Mouse (Mus musculus) Muller cell, postnatal 12 days (primary cell): ENCODE data around the gene Ap2a2.
"Not testable (repeated sequence)": the region's sequence is repeated elsewhere in the genome, so short reads cannot be mapped to it uniquely, and the experiment has no call there.

ENCODE experiments used
- DNase-seq: peaks from one replicate; pipeline ENCODE4 v3.0.0-alpha.2; 2015; ENCODE audit errors: inconsistent ontology term

Gene Ap2a2

GRCm38 (mm10) chr7:141596971-141597370 is 35.0 kb downstream of the Ap2a2 start:
- no peak for DNase-seq

- no peak for DNase-seq
Measured at GRCm38 (mm10) chr7:141597563-141597962, 35.6 kb downstream of the Ap2a2 start.

GRCm38 (mm10) chr7:141607717-141608116 is 45.7 kb downstream of the Ap2a2 start:
- no peak for DNase-seq

DNA sequence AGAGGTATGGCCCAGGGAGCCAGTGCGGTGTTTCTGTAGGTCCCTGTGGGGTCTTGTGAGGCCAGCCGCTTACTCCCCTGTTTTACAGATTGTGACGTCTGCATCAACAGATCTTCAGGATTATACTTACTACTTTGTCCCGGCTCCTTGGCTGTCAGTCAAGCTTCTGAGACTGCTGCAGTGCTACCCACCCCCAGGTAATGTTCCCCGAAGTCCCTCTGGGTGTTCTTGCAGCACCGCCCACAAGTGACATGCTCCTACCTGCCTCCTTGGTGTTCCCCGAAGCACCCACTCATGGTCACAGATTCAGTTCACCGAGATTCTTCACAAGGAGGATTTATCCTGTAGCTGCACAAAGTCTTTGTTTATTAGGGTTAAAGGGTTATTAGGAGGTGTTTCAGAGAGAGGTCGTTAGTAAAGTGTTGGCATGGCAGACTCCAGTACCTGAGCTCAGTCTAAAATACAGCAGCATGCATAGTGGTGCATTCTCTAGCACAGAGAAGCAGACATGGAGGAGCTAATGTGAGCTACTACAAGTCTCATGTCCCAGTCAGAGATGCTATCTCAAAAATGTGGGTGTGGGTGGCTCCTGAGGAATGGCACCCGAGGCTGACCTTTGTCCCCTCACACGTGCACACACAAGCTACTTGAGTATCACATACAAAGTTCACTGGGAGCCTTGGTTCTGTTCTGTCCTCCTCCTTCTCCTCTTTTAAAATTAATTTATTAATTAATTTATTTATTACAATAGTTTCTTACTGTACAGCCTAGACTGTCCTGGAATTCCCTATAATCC is 47.9 kb downstream of the Ap2a2 start:
- no peak for DNase-seq

GRCm38 (mm10) chr7:141611711-141612370 is 49.9 kb downstream of the Ap2a2 start:
- peak; percentile 44 for DNase-seq

DNA sequence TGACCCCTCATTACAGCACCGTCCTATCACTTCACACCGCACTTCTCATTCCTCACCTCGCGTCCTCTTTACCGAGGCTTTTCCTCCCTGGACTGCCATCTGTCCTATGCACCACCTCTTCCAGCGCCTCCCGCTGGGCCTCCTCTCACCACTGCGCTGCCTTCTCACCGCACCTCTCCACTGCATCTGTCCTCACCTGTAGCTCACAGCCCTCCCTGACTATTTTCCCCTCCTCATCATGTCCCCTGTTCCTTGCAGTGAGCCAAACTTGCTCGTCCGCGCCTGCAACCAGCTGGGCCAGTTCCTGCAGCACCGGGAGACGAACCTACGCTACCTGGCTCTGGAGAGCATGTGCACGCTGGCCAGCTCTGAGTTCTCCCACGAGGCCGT is 50.4 kb downstream of the Ap2a2 start:
- DNase-seq: no peak

GRCm38 (mm10) chr7:141612791-141613190 is 50.8 kb downstream of the Ap2a2 start:
- DNase-seq: peak; percentile 19

DNA sequence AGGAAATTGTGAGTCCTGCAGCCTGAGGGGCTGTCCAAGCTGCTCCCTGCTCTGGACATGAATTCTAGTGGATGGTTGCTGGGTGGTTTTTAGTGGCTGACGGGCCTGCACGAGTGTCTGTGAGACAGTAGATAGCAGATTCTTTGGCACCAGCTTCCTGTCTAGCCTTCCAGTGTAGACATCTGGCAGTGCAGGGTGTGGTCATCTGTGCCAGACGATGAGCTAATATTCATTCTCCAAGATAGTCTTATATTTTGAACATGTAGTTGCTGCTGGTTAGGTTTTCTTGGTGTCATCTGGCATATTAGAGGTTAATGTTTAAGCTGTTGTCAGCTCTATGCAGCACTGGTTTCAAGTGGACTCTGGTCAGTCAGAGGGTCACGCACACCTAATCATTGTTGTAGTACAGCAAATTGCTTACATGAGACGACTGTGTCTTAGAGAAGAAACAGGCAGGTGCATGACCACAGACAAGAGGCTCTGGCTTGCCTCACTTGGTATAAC is 52.4 kb downstream of the Ap2a2 start:
- no peak for DNase-seq

- DNase-seq: no peak
Measured at GRCm38 (mm10) chr7:141624214-141624613, 62.2 kb downstream of the Ap2a2 start.

- DNase-seq: no peak
Measured at GRCm38 (mm10) chr7:141625120-141625810, 63.3 kb downstream of the Ap2a2 start.

DNA sequence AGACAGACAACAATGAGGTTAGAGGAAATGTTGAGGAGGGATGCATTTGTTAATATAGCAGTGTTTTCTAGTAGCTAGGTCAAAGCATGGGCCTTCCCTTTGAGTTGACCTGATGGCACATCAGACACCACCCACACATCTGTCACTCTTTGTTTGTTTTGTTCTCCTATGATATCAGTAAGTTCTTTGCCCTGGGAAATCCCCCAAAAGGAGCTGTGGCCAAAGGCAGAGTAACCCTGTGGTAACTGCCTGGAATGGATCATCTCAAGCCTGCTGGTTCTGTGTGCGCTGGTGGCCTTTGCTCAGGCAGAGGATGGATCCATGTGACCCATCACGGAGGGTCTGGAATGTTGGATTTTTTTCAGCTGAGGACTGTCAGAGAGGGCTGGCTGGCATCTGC is 66.0 kb downstream of the Ap2a2 start:
- peak; percentile 24 for DNase-seq

DNA sequence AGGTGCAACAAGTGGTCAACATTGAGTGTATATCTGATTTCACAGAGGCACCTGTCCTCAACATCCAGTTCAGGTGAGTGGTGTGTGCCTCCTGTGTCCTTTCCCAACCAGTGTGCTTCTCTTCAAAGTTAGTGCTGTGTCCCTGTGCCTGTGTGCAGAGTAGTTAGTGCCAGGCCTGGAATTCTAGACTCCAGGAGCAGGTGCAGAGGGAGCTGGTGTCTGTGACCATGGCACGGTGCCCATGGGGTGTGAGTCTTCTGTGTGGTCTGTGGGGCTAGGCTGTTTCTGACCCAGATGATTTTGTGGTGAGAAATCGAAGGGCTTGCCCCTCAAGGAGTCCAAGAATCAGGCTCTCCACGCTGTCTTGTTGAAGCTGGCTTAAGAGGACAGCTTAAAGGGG is 67.3 kb downstream of the Ap2a2 start:
- peak; percentile 38 for DNase-seq

DNA sequence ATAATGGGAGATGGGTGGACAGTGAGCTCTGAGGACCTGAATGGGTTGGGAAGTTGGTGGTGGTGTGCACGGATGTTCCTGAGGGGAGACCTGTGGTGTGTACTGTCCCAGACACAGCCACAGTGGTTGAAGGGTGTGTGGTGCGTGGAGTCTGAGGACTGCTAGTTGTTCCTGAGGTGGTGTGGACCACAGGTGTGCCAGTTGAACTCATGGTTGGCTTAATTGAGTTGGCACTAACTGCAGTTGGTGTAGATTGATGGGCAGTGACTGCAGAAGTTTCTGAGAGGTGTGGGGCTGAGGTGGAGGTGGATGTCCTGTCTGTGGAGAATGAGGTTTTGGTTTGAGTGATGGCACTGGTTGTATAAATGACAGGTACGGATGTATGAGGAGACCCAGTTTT is 76.1 kb downstream of the Ap2a2 start:
- DNase-seq: not testable (repeated sequence)

DNA sequence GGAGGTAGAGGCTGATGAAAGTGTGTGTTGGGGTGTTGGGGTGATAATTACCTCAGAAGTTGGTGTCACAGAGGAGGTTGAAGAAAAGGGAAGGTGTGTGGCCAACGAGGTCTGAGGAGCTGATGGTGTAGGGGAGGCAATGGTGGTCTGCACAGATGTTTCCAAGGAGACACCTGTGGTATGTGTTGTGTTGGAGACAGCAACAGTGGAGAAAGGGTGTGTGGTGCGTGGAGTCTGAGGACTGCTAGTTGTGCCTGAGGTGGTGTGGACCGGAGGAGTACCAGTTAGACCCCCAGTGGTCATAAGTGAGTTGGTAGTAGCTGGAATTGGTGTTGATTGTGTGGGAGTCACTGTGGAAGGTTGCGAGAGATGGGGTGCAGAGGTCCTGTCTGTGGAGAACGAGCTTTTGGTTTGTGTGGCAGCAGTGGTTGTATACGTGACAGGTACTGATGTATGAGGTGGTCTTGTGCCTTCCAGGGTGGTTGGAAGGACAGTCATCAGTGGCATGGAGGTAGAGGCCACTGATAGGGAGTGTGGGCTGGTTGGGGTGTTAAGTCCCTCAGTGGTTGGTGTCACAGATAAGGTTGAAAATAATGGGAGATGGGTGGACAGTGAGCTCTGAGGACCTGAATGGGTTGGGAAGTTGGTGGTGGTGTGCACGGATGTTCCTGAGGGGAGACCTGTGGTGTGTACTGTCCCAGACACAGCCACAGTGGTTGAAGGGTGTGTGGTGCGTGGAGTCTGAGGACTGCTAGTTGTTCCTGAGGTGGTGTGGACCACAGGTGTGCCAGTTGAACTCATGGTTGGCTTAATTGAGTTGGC is 76.8 kb downstream of the Ap2a2 start:
- not testable (repeated sequence) for DNase-seq

GRCm38 (mm10) chr7:141639335-141639890 is 77.4 kb downstream of the Ap2a2 start:
- not testable (repeated sequence) for DNase-seq

DNA sequence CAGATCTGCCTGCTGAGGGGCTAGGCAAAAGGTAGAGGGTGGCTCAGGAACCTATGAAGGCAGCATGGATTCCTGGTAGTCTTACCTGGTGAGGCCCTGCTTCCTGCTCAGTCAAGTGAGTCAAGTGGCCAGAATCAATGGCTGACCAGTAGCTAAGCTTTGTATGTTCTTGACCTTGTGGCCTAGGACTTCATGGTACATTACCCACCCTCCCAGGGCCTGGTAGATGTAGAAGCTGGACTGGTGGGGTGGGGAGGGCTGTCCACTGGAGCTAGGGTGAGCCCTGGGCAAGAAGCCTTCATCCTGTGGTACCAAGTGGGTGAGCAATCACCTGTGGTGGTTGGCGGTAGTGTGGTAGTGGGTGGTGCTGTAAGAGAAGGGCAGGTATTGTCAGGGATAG is 80.4 kb downstream of the Ap2a2 start:
- DNase-seq: no peak

DNA sequence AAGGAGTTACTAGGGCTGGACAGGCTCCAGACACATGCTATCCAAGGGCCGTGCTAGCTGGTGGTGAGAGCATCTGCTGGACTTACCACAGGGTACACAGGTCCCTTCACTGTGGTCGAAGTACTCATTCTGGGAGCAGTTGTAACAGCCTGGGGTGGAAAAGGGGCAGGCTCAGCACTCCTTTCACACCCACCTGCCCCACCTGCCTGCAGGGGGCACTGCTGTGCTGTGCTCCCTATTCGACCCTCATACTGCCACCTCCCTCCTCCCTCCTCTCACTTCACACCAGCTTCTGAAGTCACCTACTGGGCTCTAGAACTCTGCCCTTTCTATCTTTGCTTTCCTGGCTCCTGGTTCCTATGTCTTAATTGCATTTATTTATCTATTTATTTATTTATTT is 81.2 kb downstream of the Ap2a2 start:
- DNase-seq: no peak

DNA sequence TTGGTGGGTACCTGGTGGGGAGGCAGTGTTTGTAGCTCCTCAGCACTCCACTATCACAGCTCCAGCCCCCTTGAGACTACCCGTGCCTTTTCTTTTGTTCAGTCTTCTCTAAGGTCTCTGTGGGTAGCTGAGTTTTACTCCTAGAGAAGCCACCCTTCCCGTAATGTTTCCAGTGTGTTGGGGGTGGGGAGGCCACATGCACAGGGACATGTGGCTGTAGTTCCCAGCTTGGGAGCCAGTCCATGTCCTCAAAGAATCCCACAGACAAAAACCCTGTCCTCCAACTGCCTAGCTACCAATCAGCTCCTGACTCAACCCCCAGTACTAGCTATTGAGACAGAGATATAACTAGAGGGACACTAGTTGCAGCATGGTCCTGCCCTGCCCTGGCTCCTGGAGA is 85.1 kb downstream of the Ap2a2 start:
- no peak for DNase-seq

- DNase-seq: no peak
Measured at GRCm38 (mm10) chr7:141647815-141648214, 85.8 kb downstream of the Ap2a2 start.

- no peak for DNase-seq
Measured at GRCm38 (mm10) chr7:141652191-141652590, 90.2 kb downstream of the Ap2a2 start.

DNA sequence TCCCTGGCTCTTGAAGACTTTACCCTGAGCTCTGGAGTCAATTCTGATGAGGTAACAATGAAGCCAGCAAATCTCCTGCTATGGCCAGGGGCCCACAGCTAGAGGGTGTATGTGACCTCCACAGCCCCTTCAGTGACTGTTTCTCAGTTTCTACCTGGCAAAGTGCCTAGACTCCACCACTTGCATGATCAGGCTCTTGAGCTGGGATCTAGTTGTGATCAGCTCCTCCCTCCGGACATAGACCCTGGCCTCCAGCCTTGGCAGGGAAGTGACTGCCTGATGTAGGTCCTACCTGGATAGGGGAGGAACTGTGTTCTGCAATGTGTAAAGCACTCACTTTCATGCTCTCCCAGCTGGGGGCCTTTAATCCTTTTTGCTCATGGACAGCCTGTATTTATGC is 98.4 kb downstream of the Ap2a2 start:
- DNase-seq: no peak
